Mouse (Mus musculus): ENCODE measurements around the gene Lgr4. TPM values are rescaled to one million over a fixed set of nuclear protein-coding genes. Genes with fewer than 3 reads are reported as not detected.

Gene Lgr4
- polyA plus RNA-seq, 1 experiment from 2014 or later = 6.8 TPM

- no peaks in the 10 kb centered on the region for H3K36me3 ChIP-seq (ENCODE audit: control insufficient read depth, insufficient read depth, low read length)
- H3K4me2 ChIP-seq (ENCODE audit: low read length) = no peak overlapping the region
- no peak overlapping the region for H3K9ac ChIP-seq (ENCODE audit: low read depth, low read length)
- no peak for ATAC-seq
- no peaks in the 10 kb centered on the region; the same call in 1 of the 2 replicates for H3K4me1 ChIP-seq (ENCODE audit: control insufficient read depth, insufficient read depth, low read length)
- no peak overlapping the region for H3K27ac ChIP-seq (ENCODE audit: low read length)
- 96% methylated on average over 7 of the region's 7 CpGs for WGBS
- no peaks in the 10 kb centered on the region for H3K27me3 ChIP-seq (ENCODE audit: control insufficient read depth, insufficient read depth, low read depth, low read length)
- H3K4me3 ChIP-seq (ENCODE audit: low read depth, low read length) = no peak overlapping the region
- H3K9me3 ChIP-seq (replicated peaks; ENCODE audit: control insufficient read depth, low read length, poor library complexity, severe bottlenecking) = no peaks in the 10 kb centered on the region
These were observed 57.4 kb downstream of the Lgr4 start for GRCm38 (mm10) chr2:109974807-109975206.

GRCm38 (mm10) chr2:109976181-109976580, 58.7 kb downstream of the Lgr4 start:
- ATAC-seq = peak; percentile 54; the same call in 1 of the 2 replicates
- Histone ChIP-seq H3K36me3 (ENCODE audit: control insufficient read depth, insufficient read depth, low read length) (no peaks in the 10 kb centered on the region), H3K9me3 (replicated peaks; ENCODE audit: control insufficient read depth, low read length, poor library complexity, severe bottlenecking) (no peaks in the 10 kb centered on the region), H3K27ac (ENCODE audit: low read length) (no peak overlapping the region), H3K4me1 (ENCODE audit: control insufficient read depth, insufficient read depth, low read length) (no peaks in the 10 kb centered on the region; the same call in 1 of the 2 replicates), H3K27me3 (ENCODE audit: control insufficient read depth, insufficient read depth, low read depth, low read length) (no peaks in the 10 kb centered on the region), H3K4me2 (ENCODE audit: low read length) (no peak overlapping the region), H3K4me3 (ENCODE audit: low read depth, low read length) (no peak overlapping the region), H3K9ac (ENCODE audit: low read depth, low read length) (no peak overlapping the region)
- WGBS = 85% methylated on average over 2 of the region's 2 CpGs

- Histone ChIP-seq H3K4me3 (ENCODE audit: low read depth, low read length) (no peak overlapping the region), H3K9ac (ENCODE audit: low read depth, low read length) (no peak overlapping the region), H3K27me3 (ENCODE audit: control insufficient read depth, insufficient read depth, low read depth, low read length) (no peaks in the 10 kb centered on the region), H3K9me3 (replicated peaks; ENCODE audit: control insufficient read depth, low read length, poor library complexity, severe bottlenecking) (no peaks in the 10 kb centered on the region), H3K4me2 (ENCODE audit: low read length) (no peak overlapping the region), H3K36me3 (ENCODE audit: control insufficient read depth, insufficient read depth, low read length) (no peaks in the 10 kb centered on the region), H3K4me1 (ENCODE audit: control insufficient read depth, insufficient read depth, low read length) (no peaks in the 10 kb centered on the region; the same call in 1 of the 2 replicates), H3K27ac (ENCODE audit: low read length) (no peak overlapping the region)
- 88% methylated on average over 6 of the region's 6 CpGs for WGBS
- no peak for ATAC-seq
These were observed 59.9 kb downstream of the Lgr4 start for GRCm38 (mm10) chr2:109977322-109977721.

DNA sequence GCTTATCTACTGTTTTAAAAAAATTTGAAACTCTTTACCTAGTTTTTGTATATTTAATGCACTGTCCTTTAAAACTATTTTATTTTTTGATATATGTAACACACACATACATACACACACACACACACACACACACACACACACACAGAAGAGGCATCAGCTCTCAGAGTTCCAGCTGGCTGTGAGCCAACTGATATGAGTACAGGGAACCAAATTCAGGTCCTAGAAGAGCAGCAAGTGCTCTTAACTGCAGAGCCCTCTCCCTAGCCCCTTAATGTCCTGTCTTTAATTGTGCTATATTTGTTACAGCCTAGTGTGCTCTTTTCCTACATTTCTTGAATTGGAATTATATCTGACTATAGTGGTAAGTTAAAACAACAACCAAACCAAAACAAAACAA, 61.8 kb downstream of the Lgr4 start:
- H3K9me3 ChIP-seq (replicated peaks; ENCODE audit: control insufficient read depth, low read length, poor library complexity, severe bottlenecking) = no peaks in the 10 kb centered on the region
- no peak overlapping the region for H3K9ac ChIP-seq (ENCODE audit: low read depth, low read length)
- H3K4me3 ChIP-seq (ENCODE audit: low read depth, low read length) = no peak overlapping the region
- H3K4me2 ChIP-seq (ENCODE audit: low read length) = no peak overlapping the region
- no peaks in the 10 kb centered on the region for H3K36me3 ChIP-seq (ENCODE audit: control insufficient read depth, insufficient read depth, low read length)
- H3K4me1 ChIP-seq (ENCODE audit: control insufficient read depth, insufficient read depth, low read length) = no peaks in the 10 kb centered on the region; the same call in 1 of the 2 replicates
- no peaks in the 10 kb centered on the region for H3K27me3 ChIP-seq (ENCODE audit: control insufficient read depth, insufficient read depth, low read depth, low read length)
- no peak overlapping the region for H3K27ac ChIP-seq (ENCODE audit: low read length)
- 0 out of 2 replicates have a peak, but pooled peaks have one; percentile 14 for ATAC-seq

DNA sequence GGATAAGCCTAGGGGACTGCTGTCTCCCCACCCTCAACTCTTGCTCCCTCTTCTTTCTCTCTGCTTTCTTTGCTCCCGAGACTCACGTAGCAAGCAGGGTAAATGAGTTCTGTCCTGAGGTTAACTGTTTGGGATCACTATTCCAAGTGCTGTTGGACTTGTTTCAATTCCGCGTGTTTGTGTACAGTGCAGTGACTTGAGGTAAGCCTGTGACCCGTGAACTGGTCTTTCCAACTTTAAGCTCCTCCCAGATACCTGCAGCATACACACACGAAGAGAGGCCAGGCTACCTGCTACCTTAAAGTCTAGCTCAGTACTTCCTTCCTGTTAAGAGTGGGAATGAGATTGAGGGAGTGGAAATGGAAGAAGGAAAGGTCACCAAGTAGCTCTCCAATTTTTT, 66.0 kb downstream of the Lgr4 start:
- no peaks in the 10 kb centered on the region for H3K9me3 ChIP-seq (replicated peaks; ENCODE audit: control insufficient read depth, low read length, poor library complexity, severe bottlenecking)
- H3K27me3 ChIP-seq (ENCODE audit: control insufficient read depth, insufficient read depth, low read depth, low read length) = no peaks in the 10 kb centered on the region
- H3K27ac ChIP-seq (ENCODE audit: low read length) = no peak overlapping the region
- ATAC-seq = no peak
- H3K4me1 ChIP-seq (ENCODE audit: control insufficient read depth, insufficient read depth, low read length) = no peaks in the 10 kb centered on the region; the same call in 1 of the 2 replicates
- 94% methylated on average over 6 of the region's 6 CpGs for WGBS
- H3K4me3 ChIP-seq (ENCODE audit: low read depth, low read length) = no peak overlapping the region
- no peak overlapping the region for H3K9ac ChIP-seq (ENCODE audit: low read depth, low read length)
- no peak overlapping the region for H3K4me2 ChIP-seq (ENCODE audit: low read length)
- H3K36me3 ChIP-seq (ENCODE audit: control insufficient read depth, insufficient read depth, low read length) = no peaks in the 10 kb centered on the region

- H3K4me2 ChIP-seq (ENCODE audit: low read length) = no peak overlapping the region
- H3K27ac ChIP-seq (ENCODE audit: low read length) = no peak overlapping the region
- no peak overlapping the region for H3K4me3 ChIP-seq (ENCODE audit: low read depth, low read length)
- H3K4me1 ChIP-seq (ENCODE audit: control insufficient read depth, insufficient read depth, low read length) = peaks cover 5% of the 10 kb centered on the region; the same call in 1 of the 2 replicates
- WGBS = 67% methylated on average over 1 of the region's 1 CpGs
- H3K9me3 ChIP-seq (replicated peaks; ENCODE audit: control insufficient read depth, low read length, poor library complexity, severe bottlenecking) = no peaks in the 10 kb centered on the region
- no peak for ATAC-seq
- no peaks in the 10 kb centered on the region for H3K36me3 ChIP-seq (ENCODE audit: control insufficient read depth, insufficient read depth, low read length)
- no peak overlapping the region for H3K9ac ChIP-seq (ENCODE audit: low read depth, low read length)
- H3K27me3 ChIP-seq (ENCODE audit: control insufficient read depth, insufficient read depth, low read depth, low read length) = no peaks in the 10 kb centered on the region
These were observed 67.5 kb downstream of the Lgr4 start for GRCm38 (mm10) chr2:109984930-109985329.

DNA sequence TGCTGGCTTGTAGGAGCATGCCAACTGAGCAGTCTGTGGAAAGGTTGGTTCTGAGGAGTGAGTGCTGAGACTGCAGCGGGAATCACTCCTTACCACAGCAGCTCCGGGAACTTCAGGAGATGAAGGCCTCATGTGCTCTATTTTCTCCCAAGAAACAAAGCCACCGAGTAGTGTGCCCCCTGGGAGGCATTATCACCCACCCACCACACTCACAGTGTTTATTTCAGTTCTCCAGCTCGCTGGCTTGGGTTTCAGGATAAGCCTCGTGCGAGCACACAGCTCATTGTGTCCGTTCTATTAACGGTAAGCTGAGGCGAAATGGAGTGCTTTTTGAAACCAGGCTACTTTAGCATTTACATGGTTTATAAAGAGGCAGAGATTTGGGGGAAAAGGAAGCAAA, 68.1 kb downstream of the Lgr4 start:
- Histone ChIP-seq H3K4me1 (ENCODE audit: control insufficient read depth, insufficient read depth, low read length) (peaks cover 5% of the 10 kb centered on the region; the same call in 1 of the 2 replicates), H3K27ac (ENCODE audit: low read length) (no peak overlapping the region), H3K9me3 (replicated peaks; ENCODE audit: control insufficient read depth, low read length, poor library complexity, severe bottlenecking) (no peaks in the 10 kb centered on the region), H3K9ac (ENCODE audit: low read depth, low read length) (no peak overlapping the region), H3K27me3 (ENCODE audit: control insufficient read depth, insufficient read depth, low read depth, low read length) (no peaks in the 10 kb centered on the region), H3K36me3 (ENCODE audit: control insufficient read depth, insufficient read depth, low read length) (no peaks in the 10 kb centered on the region), H3K4me2 (ENCODE audit: low read length) (no peak overlapping the region), H3K4me3 (ENCODE audit: low read depth, low read length) (no peak overlapping the region)
- no peak for ATAC-seq
- WGBS = 42% methylated on average over 9 of the region's 9 CpGs

DNA sequence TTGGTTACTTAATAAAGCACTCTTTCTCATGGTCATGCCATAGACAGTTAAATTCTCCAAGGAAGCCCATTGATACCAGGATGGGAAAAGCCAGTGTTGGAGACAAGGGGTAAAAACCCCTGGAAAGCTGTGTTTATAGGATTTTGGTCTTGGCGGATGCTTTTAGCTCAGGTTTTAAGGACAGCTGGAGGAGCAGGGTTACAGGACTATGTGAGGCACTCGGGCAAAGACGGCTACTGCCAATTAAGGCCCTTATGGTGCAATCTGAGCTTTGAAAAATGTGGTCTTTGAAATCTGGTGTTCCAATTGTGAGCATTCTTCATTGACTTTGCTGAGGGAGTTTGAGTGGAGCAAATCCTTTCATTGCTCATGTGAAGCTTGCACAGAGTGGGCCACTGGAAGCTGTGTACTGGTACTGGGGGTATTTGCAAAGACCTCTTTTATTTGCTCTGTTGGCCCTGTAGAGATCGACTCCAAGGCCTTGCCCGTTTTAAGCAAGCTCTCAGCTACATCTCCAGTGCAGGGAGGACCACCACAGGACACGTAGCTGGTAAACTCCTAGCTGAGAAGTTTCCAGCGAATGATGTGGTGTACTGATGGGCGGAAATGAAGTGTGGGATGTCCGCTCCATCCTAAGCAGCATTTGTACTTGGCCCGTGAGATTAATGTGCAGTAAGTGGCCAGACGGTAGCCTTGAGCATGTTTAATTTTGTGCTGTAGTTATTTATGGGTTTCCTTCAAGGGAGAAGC, 68.8 kb downstream of the Lgr4 start:
- Histone ChIP-seq H3K9ac (ENCODE audit: low read depth, low read length) (no peak overlapping the region), H3K4me2 (ENCODE audit: low read length) (no peak overlapping the region), H3K36me3 (ENCODE audit: control insufficient read depth, insufficient read depth, low read length) (no peaks in the 10 kb centered on the region), H3K27ac (ENCODE audit: low read length) (no peak overlapping the region), H3K4me3 (ENCODE audit: low read depth, low read length) (no peak overlapping the region), H3K4me1 (ENCODE audit: control insufficient read depth, insufficient read depth, low read length) (peaks cover 5% of the 10 kb centered on the region; the same call in 1 of the 2 replicates), H3K9me3 (replicated peaks; ENCODE audit: control insufficient read depth, low read length, poor library complexity, severe bottlenecking) (no peaks in the 10 kb centered on the region), H3K27me3 (ENCODE audit: control insufficient read depth, insufficient read depth, low read depth, low read length) (no peaks in the 10 kb centered on the region)
- WGBS = 78% methylated on average over 11 of the region's 11 CpGs
- no peak for ATAC-seq

GRCm38 (mm10) chr2:109987946-109988345, 70.5 kb downstream of the Lgr4 start:
- H3K27me3 ChIP-seq (ENCODE audit: control insufficient read depth, insufficient read depth, low read depth, low read length) = no peaks in the 10 kb centered on the region
- no peak overlapping the region for H3K4me3 ChIP-seq (ENCODE audit: low read depth, low read length)
- no peak overlapping the region for H3K4me2 ChIP-seq (ENCODE audit: low read length)
- 86% methylated on average over 5 of the region's 5 CpGs for WGBS
- no peak overlapping the region for H3K9ac ChIP-seq (ENCODE audit: low read depth, low read length)
- ATAC-seq = no peak
- no peaks in the 10 kb centered on the region for H3K9me3 ChIP-seq (replicated peaks; ENCODE audit: control insufficient read depth, low read length, poor library complexity, severe bottlenecking)
- peaks cover 5% of the 10 kb centered on the region; the same call in 1 of the 2 replicates for H3K4me1 ChIP-seq (ENCODE audit: control insufficient read depth, insufficient read depth, low read length)
- H3K27ac ChIP-seq (ENCODE audit: low read length) = no peak overlapping the region
- H3K36me3 ChIP-seq (ENCODE audit: control insufficient read depth, insufficient read depth, low read length) = no peaks in the 10 kb centered on the region
